Mouse (Mus musculus) E14TG2a.4 (cell line): Measurements from ENCODE around the gene Aplp2.

Experiments used
- CTCF ChIP-seq: conservative IDR thresholded peaks from 2 replicates; pipeline ENCODE4 v1.5.1; 2014; ENCODE audit warnings: low read length
- NANOG ChIP-seq: IDR thresholded peaks from 2 replicates; pipeline ENCODE4 v1.6.1; 2014; ENCODE audit warnings: borderline replicate concordance, low read length, mixed read lengths
- POU5F1 ChIP-seq: IDR thresholded peaks from 2 replicates; pipeline ENCODE4 v1.6.1; 2014; ENCODE audit warnings: low read length, borderline replicate concordance

DNA sequence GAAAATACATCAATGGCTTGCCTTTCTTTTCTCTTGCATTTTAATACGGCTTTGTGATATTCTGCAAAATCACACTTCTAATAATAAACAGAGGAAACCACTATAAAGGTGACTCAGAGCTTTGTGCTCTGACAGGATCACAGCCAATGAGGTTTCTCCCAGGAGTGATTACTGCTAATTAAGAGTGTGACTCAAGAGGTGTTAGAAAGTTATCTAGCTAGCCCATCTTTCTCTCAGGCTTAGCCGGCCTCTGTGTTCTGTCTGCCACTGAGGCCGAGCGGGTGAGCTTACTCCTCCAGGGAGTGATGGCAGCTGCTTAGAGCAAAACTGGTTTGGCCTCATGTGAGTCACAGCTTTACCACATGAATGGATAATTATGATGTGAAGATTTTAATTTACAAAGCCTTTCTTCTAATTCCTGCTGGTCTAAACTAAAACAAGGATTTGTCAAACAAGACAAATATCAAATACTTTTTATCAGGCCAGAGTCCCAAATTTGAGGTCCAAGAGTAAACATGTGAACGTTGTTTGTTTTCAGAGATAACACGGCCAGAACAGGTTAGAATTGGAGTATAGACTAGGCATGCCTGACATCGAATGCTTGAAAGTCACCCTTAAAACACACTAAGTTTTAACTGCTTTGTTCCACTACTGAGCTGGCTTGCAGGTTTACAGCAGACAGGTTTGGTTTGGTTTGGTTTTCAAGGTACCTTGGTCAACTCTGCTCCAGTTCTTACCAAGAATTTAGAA is 6.2 kb upstream of the Aplp2 start:
- TF ChIP-seq CTCF (no peak), POU5F1 (no peak), NANOG (no peak)
